Mouse (Mus musculus) neural tube, embryonic 15.5 days (tissue): ENCODE data around the gene Arhgef40. TPM values are rescaled to one million over a fixed set of nuclear protein-coding genes. Genes with fewer than 3 reads are reported as not detected.

ENCODE experiments used
- ATAC-seq: fragments of 200-750 bp; cut with Nextera tagmentation; 2 replicates; pipeline ENCODE4 v1.8.0; 2017; ENCODE audit warnings: mild to moderate bottlenecking, moderate TSS enrichment, moderate library complexity; ENCODE audit not compliant: low FRiP score
- H3K27ac ChIP-seq: fragments of 300-500 bp; sonication (generic); replicated peaks from 2 replicates; pipeline ENCODE4 v1.5.1; 2015; ENCODE audit warnings: mild to moderate bottlenecking, inconsistent platforms
- H3K27me3 ChIP-seq: fragments of 300-500 bp; sonication (generic); replicated peaks from 2 replicates; pipeline ENCODE4 v1.6.1; 2015; ENCODE audit warnings: inconsistent platforms
- H3K36me3 ChIP-seq: fragments of 300-500 bp; sonication (generic); 2 replicates; pipeline ENCODE4 v1.6.1; 2015; ENCODE audit warnings: inconsistent platforms
- H3K4me1 ChIP-seq: fragments of 300-500 bp; sonication (generic); 2 replicates; pipeline ENCODE4 v1.6.1; 2015; ENCODE audit warnings: inconsistent platforms
- H3K4me2 ChIP-seq: fragments of 300-500 bp; sonication (generic); 2 replicates; pipeline ENCODE4 v1.6.1; 2015; ENCODE audit warnings: inconsistent platforms, mild to moderate bottlenecking, moderate library complexity
- H3K4me3 ChIP-seq: fragments of 300-500 bp; sonication (generic); replicated peaks from 2 replicates; pipeline ENCODE4 v1.5.1; 2015; ENCODE audit warnings: mild to moderate bottlenecking, inconsistent platforms
- H3K9ac ChIP-seq: fragments of 300-500 bp; sonication (generic); replicated peaks from 2 replicates; pipeline ENCODE4 v1.6.1; 2015; ENCODE audit warnings: mild to moderate bottlenecking, inconsistent platforms
- H3K9me3 ChIP-seq: fragments of 300-500 bp; sonication (generic); replicated peaks from 2 replicates; pipeline ENCODE4 v1.6.1; 2016; ENCODE audit warnings: inconsistent platforms
- WGBS: fragments of 180-500 bp; shearing (Covaris S2); methylation state at CpG from one replicate; pipeline ENCODE4 v1.1.7; 2015; ENCODE audit warnings: mixed read lengths; 5-methylcytosine and 5-hydroxymethylcytosine counted together
- polyA plus RNA-seq: library from polyadenylated mRNA; unstranded; fragments of >200 nt; fragmentation: Nextera tagmentation; extraction: Ambion mirVana; gene quantifications from 2 replicates; pipeline ENCODE4 v1.2.1, GENCODE M21; 2015

Arhgef40 gene
- polyA plus RNA-seq, 1 experiment from 2014 or later, result 82.7 TPM

DNA sequence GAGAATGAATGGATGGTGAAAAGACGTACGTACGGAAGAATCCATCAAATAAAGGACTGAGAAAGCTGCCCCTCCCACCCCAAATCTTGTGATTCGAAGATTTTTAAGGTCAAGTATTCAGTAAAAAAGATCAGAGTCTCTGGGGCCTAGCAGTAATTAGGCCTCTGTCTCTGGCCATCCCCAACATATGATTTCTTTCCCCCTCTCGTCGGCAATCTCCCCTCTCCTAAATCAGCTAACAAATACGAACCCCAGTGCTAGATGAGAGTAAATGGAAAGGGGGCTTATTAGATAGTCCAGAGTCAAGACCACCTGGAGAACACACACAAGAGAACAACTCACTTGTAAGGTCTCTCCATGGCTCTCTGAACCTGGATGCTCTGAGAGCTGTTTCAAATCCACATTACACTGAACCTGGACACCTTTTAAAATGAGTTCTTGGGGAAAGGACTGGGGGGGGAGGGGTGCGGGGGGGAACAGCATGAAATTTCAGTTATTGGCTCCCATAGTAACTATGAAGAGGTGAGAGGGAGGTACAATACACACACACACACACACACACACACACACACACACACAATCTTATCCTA is 28.6 kb downstream of the Arhgef40 start:
- H3K36me3 ChIP-seq, result peaks cover 10% of the 10 kb centered on the region; the same call in 1 of the 2 replicates
- 16% methylated on average over 8 of the region's 8 CpGs for WGBS
- H3K9ac ChIP-seq, result peak overlapping the region; percentile 79; the same call in 1 of the 2 replicates
- no peaks in the 10 kb centered on the region for H3K9me3 ChIP-seq
- peak overlapping the region; percentile 94 for H3K27ac ChIP-seq
- no peak for ATAC-seq
- H3K4me3 ChIP-seq, result peak overlapping the region; percentile 59
- no peaks in the 10 kb centered on the region for H3K27me3 ChIP-seq
- H3K4me1 ChIP-seq, result peaks cover 82% of the 10 kb centered on the region
- peak overlapping the region; percentile 68 for H3K4me2 ChIP-seq

DNA sequence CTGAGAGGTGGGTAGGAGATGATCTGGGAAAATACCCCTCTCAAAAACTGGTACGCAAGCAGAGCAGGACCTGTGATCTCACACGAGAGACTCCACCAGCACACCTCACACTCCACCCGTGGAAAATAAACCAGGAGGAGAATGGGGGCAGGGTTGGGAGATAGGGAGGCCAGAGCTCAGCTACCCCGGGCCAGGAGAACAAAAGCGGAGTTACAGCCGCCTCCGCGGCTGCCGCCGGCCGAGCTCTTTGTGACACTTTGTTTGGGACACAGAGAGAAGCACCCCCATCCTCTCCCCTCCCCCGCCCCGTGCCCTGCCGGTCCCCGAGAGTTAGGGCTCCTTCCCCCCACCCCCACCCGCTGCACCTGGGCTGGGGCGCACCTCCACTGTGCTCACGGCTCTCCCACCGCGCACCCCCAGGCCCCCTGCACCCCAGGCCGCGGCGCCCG is 29.3 kb downstream of the Arhgef40 start:
- peak overlapping the region; percentile 59 for H3K4me3 ChIP-seq
- 0 out of 2 replicates have a peak, but pooled peaks cover 4% of the 10 kb centered on the region for H3K36me3 ChIP-seq
- H3K9me3 ChIP-seq, result no peaks in the 10 kb centered on the region
- no peaks in the 10 kb centered on the region for H3K27me3 ChIP-seq
- 2% methylated on average over 17 of the region's 24 CpGs for WGBS
- H3K27ac ChIP-seq, result peak overlapping the region; percentile 94
- H3K4me2 ChIP-seq, result peak overlapping the region; percentile 68
- peak overlapping the region; percentile 79 for H3K9ac ChIP-seq
- peaks cover 82% of the 10 kb centered on the region for H3K4me1 ChIP-seq
- ATAC-seq, result peak; percentile 18

DNA sequence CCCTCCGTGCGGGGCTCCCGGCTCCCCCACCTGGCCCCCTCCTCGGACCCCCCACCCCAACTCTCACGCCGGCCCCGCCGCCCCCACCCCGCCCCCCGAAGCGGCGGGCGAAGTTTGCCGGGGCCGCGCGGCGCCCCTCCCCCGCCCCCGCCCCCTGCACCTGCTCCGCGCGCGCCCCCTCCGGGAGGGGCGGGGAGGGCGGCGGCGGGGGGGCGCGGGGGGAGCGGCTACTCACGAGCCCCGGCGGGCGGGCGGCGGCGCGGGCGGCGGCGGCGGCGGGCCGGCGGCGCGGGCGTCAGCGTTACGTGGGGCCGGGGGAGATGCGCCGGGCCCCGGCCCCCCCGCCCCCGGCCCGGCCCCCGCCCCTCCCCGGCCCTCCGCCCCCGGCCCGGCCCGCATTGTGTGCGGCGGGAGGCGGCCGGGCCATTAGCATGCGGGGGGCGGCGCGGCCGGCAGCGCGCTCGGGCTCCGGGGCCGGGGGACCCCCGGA is 29.8 kb downstream of the Arhgef40 start:
- peak; percentile 12; the same call in 1 of the 2 replicates for ATAC-seq
- H3K4me3 ChIP-seq, result peak overlapping the region; percentile 59
- peak overlapping the region; percentile 68 for H3K4me2 ChIP-seq
- H3K36me3 ChIP-seq, result no peaks in the 10 kb centered on the region
- peak overlapping the region; percentile 79 for H3K9ac ChIP-seq
- H3K4me1 ChIP-seq, result peaks cover 82% of the 10 kb centered on the region
- peak overlapping the region; percentile 94 for H3K27ac ChIP-seq
- H3K9me3 ChIP-seq, result no peaks in the 10 kb centered on the region
- WGBS, result 0% methylated on average over 6 of the region's 80 CpGs
- H3K27me3 ChIP-seq, result no peaks in the 10 kb centered on the region

DNA sequence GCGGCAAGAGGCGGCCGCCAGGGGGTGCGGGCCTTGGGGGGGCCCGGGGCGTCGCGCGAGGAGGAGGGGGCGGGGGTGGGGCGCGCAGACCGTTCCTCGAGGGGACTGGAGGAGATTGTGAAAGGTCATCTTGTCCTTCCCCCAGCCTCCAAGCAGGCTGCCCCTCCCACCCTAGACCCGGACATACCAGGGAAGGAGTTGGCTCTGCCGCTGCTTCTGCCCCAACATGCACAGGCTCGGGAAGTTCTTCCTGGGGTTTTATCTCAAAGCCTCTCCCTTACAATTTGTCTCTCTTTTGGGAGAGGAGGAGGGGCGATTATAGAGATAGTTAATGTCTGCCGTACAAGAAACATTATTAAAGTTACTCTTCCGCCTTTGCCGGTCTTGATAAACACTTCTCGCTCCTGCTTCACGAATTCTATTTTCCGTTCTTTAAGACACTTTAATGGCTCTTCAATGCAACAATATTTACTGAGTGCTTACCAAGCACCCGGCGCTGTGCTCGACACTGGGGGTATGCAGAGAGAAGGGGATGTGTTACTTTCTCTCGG is 30.3 kb downstream of the Arhgef40 start:
- Histone ChIP-seq H3K4me3 (peak overlapping the region; percentile 59), H3K27ac (peak overlapping the region; percentile 94), H3K36me3 (no peaks in the 10 kb centered on the region), H3K9ac (peak overlapping the region; percentile 79), H3K4me1 (peaks cover 76% of the 10 kb centered on the region), H3K9me3 (no peaks in the 10 kb centered on the region), H3K27me3 (no peaks in the 10 kb centered on the region), H3K4me2 (peak overlapping the region; percentile 68)
- ATAC-seq, result peak; percentile 12; the same call in 1 of the 2 replicates
- WGBS, result under 1% methylated on average over 21 of the region's 28 CpGs

DNA sequence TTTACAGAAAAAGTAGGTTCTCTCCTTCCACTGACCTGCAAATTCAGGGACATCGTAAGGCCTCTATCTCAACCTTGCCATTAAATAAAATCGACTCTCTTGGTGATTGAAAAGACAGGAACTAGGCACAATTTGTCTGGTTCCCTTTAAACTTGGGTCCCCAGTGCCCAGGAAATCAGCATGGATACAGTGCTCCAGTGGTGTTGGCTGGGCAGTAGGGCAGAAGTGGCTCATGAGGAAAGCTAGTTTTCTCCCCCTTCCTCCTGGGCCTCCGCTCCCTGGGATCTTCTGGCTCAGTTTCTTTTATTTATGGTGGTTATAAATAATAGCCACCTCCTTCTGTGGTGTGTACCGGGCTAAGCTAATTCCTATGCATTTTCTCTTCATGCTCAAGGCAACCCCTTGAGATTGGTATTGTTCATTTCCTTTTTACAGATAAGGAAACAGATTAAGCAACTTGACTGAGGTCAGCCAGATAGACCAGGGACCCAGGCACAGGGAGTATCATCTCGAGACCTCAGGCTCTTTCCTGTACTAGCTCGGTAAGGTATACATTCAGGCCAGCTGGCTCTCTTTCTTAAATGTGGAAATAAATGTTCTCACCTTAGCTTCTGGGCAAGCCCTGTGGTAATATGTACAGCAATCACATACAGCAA is 31.1 kb downstream of the Arhgef40 start, which contains the start of gene Tmem253:
TSS of gene Tmem253 (plus strand) at position 214 of the 656 bp plus-strand sequence.
- H3K27me3 ChIP-seq, result no peaks in the 10 kb centered on the region
- H3K9ac ChIP-seq, result peak within 1 kb of the TSS; percentile 79

DNA sequence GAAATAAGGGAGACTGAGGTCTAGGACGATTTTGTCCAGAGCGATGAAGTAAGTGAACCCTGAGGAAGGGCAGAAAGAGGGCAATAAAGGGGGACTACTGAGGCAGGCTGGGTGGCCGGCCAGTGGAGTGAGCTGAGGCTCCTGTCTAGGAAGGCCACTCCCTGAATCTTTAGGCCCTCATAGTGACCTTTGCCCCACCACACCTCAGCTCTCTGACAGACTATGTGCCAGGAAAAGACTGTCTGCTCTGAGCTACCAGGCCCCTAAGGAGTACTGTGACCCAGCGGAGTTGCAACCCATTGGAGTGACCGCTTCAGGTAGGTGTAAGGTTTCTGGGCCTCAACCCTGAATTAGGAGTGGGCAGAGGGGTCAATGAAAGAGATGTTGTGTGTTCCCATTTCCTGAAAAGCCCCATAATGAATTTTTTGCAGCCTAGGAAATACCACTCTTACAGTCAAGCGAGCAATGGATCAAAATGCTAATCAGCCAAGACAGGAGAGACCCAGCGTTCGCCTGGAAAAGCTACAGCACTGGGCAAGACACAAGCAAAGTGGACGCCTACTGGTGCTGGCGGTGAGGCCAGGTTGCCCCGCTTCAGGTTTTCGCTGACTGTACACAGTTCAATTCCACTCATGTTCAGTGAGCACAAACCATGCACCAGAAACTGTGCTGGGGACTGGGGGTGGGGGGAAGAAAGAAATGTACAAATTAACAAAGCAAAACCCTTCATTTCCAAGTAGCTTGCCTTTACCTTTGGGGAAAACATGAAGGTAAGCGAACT is 32.3 kb downstream of the Arhgef40 start:
- Histone ChIP-seq H3K27me3 (no peaks in the 10 kb centered on the region), H3K4me1 (peaks cover 70% of the 10 kb centered on the region), H3K4me3 (no peak overlapping the region), H3K4me2 (no peak overlapping the region), H3K36me3 (no peaks in the 10 kb centered on the region), H3K27ac (peak overlapping the region; percentile 33; the same call in 1 of the 2 replicates), H3K9me3 (no peaks in the 10 kb centered on the region), H3K9ac (0 out of 2 replicates have a peak overlapping the region, but pooled peaks have one; percentile 5)
- no peak for ATAC-seq
- 67% methylated on average over 13 of the region's 13 CpGs for WGBS

More for the DNA sequence above, 31.1 kb downstream of the Arhgef40 start, which contains the start of gene Tmem253:
- H3K4me1 ChIP-seq, result peaks cover 70% of the 10 kb centered on the region
- H3K4me2 ChIP-seq, result peak within 1 kb of the TSS; percentile 68
- 12% methylated on average over 6 of the region's 6 CpGs for WGBS
- H3K36me3 ChIP-seq, result no peaks in the 10 kb centered on the region
- peak within 1 kb of the TSS; percentile 59 for H3K4me3 ChIP-seq
- H3K9me3 ChIP-seq, result no peaks in the 10 kb centered on the region
- ATAC-seq, result no peak
- peak within 1 kb of the TSS; percentile 94 for H3K27ac ChIP-seq

DNA sequence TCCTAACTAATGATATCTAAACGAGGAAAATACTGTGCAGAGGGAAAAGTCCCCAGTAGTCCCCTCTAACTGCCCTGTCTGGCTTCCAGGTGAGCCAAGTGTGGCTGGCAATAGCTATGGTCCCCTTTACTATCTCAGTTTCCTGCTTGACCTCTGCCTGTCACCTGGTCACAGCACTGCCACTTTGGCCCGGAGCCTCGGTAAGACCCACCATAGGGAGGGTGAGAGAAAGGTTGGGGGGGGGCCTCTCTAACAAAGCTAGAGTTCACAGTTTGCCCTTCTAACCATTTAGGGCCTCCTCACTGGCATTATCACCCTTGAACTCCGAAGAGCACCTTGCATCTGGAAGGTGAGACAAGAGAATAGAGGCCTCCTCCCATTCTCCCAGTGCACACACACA is 33.1 kb downstream of the Arhgef40 start:
- Histone ChIP-seq H3K36me3 (no peaks in the 10 kb centered on the region), H3K4me2 (no peak overlapping the region), H3K4me3 (no peak overlapping the region), H3K27ac (no peak overlapping the region), H3K9ac (no peak overlapping the region), H3K27me3 (no peaks in the 10 kb centered on the region), H3K9me3 (no peaks in the 10 kb centered on the region), H3K4me1 (peaks cover 66% of the 10 kb centered on the region)
- 87% methylated on average over 4 of the region's 4 CpGs for WGBS
- ATAC-seq, result no peak

DNA sequence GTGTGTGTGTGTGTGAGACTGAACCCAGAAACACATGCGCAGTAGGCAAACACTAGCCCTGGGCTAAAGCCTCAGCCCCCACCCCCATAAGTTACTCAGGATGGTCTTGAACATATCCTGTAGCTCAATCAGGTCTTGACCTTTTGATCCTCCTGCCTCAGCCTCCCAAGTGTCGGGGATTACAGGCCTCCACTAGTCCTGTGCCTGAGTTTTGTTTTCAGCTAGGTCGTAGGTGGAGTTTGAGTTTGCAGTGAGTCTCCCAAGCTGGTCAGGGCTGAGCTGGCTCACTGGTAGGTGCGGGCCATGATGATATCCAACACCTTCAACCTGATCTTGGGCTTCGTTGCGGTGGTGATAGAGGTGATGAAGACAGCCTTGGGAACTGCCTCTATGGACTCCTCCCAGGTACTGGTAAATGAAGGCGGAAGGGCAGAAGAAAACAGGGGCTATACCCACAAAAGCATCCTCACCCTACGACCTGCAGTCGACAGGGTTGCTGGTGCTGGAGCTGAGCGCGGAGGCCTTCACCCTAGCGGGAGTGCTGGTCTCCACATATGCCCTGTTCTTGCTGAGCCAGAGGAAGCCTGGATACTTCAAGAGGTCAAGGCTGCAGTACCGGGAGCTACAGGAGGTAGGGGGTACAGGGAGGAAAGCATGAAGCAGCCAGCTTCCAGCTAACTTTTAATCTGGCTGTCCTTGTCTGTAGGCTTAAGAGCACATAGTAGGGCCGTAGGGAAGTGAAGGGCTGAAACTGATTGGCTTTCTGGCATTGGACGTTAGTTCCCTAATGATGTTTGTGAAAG is 33.9 kb downstream of the Arhgef40 start:
- peak overlapping the region; percentile 72 for H3K4me3 ChIP-seq
- H3K4me1 ChIP-seq, result peaks cover 65% of the 10 kb centered on the region
- no peaks in the 10 kb centered on the region for H3K27me3 ChIP-seq
- H3K4me2 ChIP-seq, result peak overlapping the region; percentile 66
- 90% methylated on average over 15 of the region's 15 CpGs for WGBS
- no peaks in the 10 kb centered on the region for H3K9me3 ChIP-seq
- no peaks in the 10 kb centered on the region for H3K36me3 ChIP-seq
- ATAC-seq, result no peak
- H3K27ac ChIP-seq, result peak overlapping the region; percentile 99
- H3K9ac ChIP-seq, result peak overlapping the region; percentile 94

DNA sequence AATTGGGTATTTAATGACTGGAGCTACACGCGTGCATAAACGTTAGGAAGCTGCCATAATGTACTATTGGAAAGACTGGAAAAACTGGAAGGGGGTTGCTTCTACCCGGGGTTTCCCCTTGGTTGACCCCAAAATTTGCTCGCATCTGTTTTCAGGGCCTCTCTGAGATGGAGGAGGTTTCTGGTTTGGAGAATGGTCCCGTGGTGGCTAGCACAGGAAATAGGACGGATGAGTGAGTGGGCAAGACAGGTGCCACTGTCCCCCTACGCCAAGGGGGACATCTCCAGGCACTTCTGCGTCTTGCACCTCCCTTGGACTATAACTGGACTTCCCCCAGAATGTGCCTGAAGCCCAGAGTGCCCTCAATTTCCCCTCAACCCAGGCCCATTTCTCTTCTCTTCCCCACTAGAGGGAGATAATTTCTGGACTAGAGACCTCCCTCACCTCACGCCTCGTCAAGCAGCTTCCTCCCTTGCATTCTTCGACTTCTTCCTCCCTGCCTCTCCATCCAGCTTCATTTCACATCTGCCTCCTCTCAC is 34.6 kb downstream of the Arhgef40 start:
- WGBS, result 28% methylated on average over 12 of the region's 12 CpGs
- peak overlapping the region; percentile 72 for H3K4me3 ChIP-seq
- H3K27ac ChIP-seq, result peak overlapping the region; percentile 99
- peak overlapping the region; percentile 94 for H3K9ac ChIP-seq
- H3K9me3 ChIP-seq, result no peaks in the 10 kb centered on the region
- peak overlapping the region; percentile 66 for H3K4me2 ChIP-seq
- peaks cover 62% of the 10 kb centered on the region for H3K4me1 ChIP-seq
- no peak; the same call in 1 of the 2 replicates for ATAC-seq
- no peaks in the 10 kb centered on the region for H3K27me3 ChIP-seq
- H3K36me3 ChIP-seq, result no peaks in the 10 kb centered on the region

DNA sequence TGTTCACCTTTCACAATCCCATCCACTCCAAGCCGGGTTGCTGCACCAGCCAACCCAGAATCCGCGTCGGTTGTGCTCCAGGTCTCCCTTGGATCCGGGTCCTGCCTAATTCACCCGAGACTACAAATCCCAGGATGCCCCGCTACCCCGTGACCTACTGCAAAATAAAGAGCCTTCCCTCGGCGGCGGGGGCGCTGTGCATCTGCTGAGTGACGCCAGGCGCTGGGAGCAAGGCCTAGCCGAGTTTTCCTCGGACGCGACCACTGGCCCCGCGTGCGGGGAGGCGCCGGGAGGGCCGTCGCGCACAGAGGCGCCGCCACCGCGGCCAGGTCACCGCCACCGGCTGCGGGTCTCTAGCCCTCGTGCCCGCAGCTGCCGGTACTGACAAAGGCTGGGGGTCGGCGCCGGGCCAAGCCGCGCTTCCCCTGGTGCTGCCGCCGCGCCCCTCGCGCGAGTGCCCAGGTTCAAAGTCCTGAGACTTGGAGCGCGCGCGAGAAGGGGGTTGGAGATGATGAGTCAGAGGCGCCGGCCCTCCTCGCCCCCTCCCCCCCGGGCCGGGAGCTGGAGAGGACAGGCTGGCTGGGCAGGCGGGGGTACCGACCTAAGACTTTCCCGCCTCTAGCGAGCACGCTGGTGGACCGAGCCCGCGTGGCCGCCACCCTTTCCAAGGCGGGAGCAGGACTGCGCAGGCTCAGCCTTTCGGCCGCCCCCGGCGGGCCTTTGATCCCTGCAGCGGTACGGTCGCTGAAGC is 35.2 kb downstream of the Arhgef40 start:
- under 1% methylated on average over 74 of the region's 74 CpGs for WGBS
- H3K27me3 ChIP-seq, result no peaks in the 10 kb centered on the region
- H3K9me3 ChIP-seq, result no peaks in the 10 kb centered on the region
- H3K27ac ChIP-seq, result peak overlapping the region; percentile 99
- H3K36me3 ChIP-seq, result no peaks in the 10 kb centered on the region
- H3K4me1 ChIP-seq, result peaks cover 62% of the 10 kb centered on the region
- peak overlapping the region; percentile 66 for H3K4me2 ChIP-seq
- H3K9ac ChIP-seq, result peak overlapping the region; percentile 94
- peak overlapping the region; percentile 72 for H3K4me3 ChIP-seq
- ATAC-seq, result peak; percentile 91
